Mouse (Mus musculus): ENCODE measurements around the gene Itpr3. TPM values are rescaled to one million over a fixed set of nuclear protein-coding genes. Genes with fewer than 3 reads are reported as not detected.

The Itpr3 gene
- polyA plus RNA-seq, 1 experiment from 2014 or later, result 1.5 TPM

- no peaks in the 10 kb centered on the region for H3K36me3 ChIP-seq (replicated peaks; ENCODE audit: control insufficient read depth, insufficient read depth, low read depth, low read length)
- no peak for ATAC-seq (replicated peaks; ENCODE audit: insufficient number of reproducible peaks, low FRiP score, low TSS enrichment, low read depth)
- no peaks in the 10 kb centered on the region for H3K27me3 ChIP-seq (ENCODE audit: control insufficient read depth, insufficient read depth, low read length)
- no peak overlapping the region for H3K27ac ChIP-seq (replicated peaks; ENCODE audit: low read depth, low read length)
- no peak overlapping the region for H3K4me3 ChIP-seq (ENCODE audit: low read depth, low read length)
- DNase-seq (ENCODE audit: low spot score), result no peak
- WGBS, result 92% methylated on average over 7 of the region's 7 CpGs
- no peak overlapping the region for H3K4me2 ChIP-seq (ENCODE audit: low read depth, low read length)
- no peak overlapping the region for H3K9ac ChIP-seq (replicated peaks; ENCODE audit: low read length)
- no peaks in the 10 kb centered on the region for H3K9me3 ChIP-seq (replicated peaks; ENCODE audit: control insufficient read depth, low read length)
- no peaks in the 10 kb centered on the region for H3K4me1 ChIP-seq (ENCODE audit: control insufficient read depth, insufficient read depth, low read length)
Observed at GRCm38 (mm10) chr17:27110072-27110471, 53.0 kb downstream of the Itpr3 start.

GRCm38 (mm10) chr17:27118676-27119539 is 61.8 kb downstream of the Itpr3 start:
- DNase-seq (ENCODE audit: low spot score) (no peak), ATAC-seq (replicated peaks; ENCODE audit: insufficient number of reproducible peaks, low FRiP score, low TSS enrichment, low read depth) (no peak)
- Histone ChIP-seq H3K36me3 (replicated peaks; ENCODE audit: control insufficient read depth, insufficient read depth, low read depth, low read length) (peaks cover 3% of the 10 kb centered on the region; the same call in 1 of the 2 replicates), H3K4me2 (ENCODE audit: low read depth, low read length) (no peak overlapping the region), H3K27me3 (ENCODE audit: control insufficient read depth, insufficient read depth, low read length) (no peaks in the 10 kb centered on the region), H3K4me1 (ENCODE audit: control insufficient read depth, insufficient read depth, low read length) (peaks cover 2% of the 10 kb centered on the region; the same call in 1 of the 2 replicates), H3K4me3 (ENCODE audit: low read depth, low read length) (no peak overlapping the region), H3K9ac (replicated peaks; ENCODE audit: low read length) (no peak overlapping the region), H3K27ac (replicated peaks; ENCODE audit: low read depth, low read length) (no peak overlapping the region), H3K9me3 (replicated peaks; ENCODE audit: control insufficient read depth, low read length) (no peaks in the 10 kb centered on the region)
- 87% methylated on average over 25 of the region's 25 CpGs for WGBS

GRCm38 (mm10) chr17:27119540-27119895 is 62.4 kb downstream of the Itpr3 start:
- no peak overlapping the region for H3K4me3 ChIP-seq (ENCODE audit: low read depth, low read length)
- no peak overlapping the region for H3K4me2 ChIP-seq (ENCODE audit: low read depth, low read length)
- ATAC-seq (replicated peaks; ENCODE audit: insufficient number of reproducible peaks, low FRiP score, low TSS enrichment, low read depth), result no peak
- H3K27me3 ChIP-seq (ENCODE audit: control insufficient read depth, insufficient read depth, low read length), result no peaks in the 10 kb centered on the region
- peaks cover 2% of the 10 kb centered on the region; the same call in 1 of the 2 replicates for H3K4me1 ChIP-seq (ENCODE audit: control insufficient read depth, insufficient read depth, low read length)
- H3K9me3 ChIP-seq (replicated peaks; ENCODE audit: control insufficient read depth, low read length), result no peaks in the 10 kb centered on the region
- peaks cover 3% of the 10 kb centered on the region; the same call in 1 of the 2 replicates for H3K36me3 ChIP-seq (replicated peaks; ENCODE audit: control insufficient read depth, insufficient read depth, low read depth, low read length)
- H3K9ac ChIP-seq (replicated peaks; ENCODE audit: low read length), result no peak overlapping the region
- no peak overlapping the region for H3K27ac ChIP-seq (replicated peaks; ENCODE audit: low read depth, low read length)
- no peak for DNase-seq (ENCODE audit: low spot score)
- 67% methylated on average over 4 of the region's 4 CpGs for WGBS

DNA sequence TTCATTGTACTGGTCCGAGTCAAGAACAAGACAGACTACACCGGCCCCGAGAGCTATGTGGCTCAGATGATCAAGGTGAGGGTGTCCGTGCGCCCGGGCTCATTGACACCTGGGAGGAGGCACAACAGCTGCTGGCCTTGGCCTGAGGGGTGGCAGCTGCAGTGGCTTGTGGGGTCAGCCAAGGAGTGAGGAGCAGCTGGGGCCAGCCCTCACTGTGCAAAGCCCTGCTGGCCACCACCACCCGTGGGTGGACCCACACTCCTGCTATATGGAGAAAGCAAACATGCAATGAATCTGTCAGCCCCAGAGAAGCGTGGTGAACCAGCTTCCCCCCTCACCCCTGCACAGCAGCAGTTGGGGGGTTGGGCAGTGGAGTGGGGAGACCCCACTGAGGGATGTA is 62.9 kb downstream of the Itpr3 start:
- DNase-seq (ENCODE audit: low spot score), result no peak
- no peak overlapping the region for H3K4me3 ChIP-seq (ENCODE audit: low read depth, low read length)
- H3K27me3 ChIP-seq (ENCODE audit: control insufficient read depth, insufficient read depth, low read length), result no peaks in the 10 kb centered on the region
- no peaks in the 10 kb centered on the region for H3K9me3 ChIP-seq (replicated peaks; ENCODE audit: control insufficient read depth, low read length)
- H3K9ac ChIP-seq (replicated peaks; ENCODE audit: low read length), result no peak overlapping the region
- peaks cover 3% of the 10 kb centered on the region; the same call in 1 of the 2 replicates for H3K36me3 ChIP-seq (replicated peaks; ENCODE audit: control insufficient read depth, insufficient read depth, low read depth, low read length)
- H3K27ac ChIP-seq (replicated peaks; ENCODE audit: low read depth, low read length), result no peak overlapping the region
- no peak overlapping the region for H3K4me2 ChIP-seq (ENCODE audit: low read depth, low read length)
- H3K4me1 ChIP-seq (ENCODE audit: control insufficient read depth, insufficient read depth, low read length), result peaks cover 2% of the 10 kb centered on the region; the same call in 1 of the 2 replicates
- no peak for ATAC-seq (replicated peaks; ENCODE audit: insufficient number of reproducible peaks, low FRiP score, low TSS enrichment, low read depth)
- WGBS, result 69% methylated on average over 8 of the region's 8 CpGs

DNA sequence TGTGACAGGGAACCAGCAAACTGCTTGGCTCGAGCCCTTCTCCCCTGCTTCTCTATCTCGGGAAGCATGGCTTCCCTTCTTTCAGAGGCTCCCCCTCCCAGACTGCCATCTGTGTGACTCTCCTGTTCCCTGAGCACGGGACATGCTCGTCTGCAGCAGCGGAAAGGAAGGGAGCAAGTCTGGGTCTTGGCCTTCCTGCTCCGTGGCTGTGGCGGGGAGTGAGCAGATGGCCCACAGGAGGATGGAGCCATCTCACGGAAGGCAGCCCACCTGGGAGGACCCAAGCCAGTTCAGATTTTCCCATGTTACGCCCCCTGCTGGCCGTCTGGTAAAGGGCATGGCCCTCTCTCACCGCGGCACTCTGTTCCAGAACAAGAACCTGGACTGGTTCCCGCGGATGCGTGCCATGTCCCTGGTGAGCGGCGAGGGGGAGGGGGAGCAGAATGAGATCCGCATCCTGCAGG is 63.5 kb downstream of the Itpr3 start:
- ATAC-seq (replicated peaks; ENCODE audit: insufficient number of reproducible peaks, low FRiP score, low TSS enrichment, low read depth) (0 out of 2 replicates have a peak, but pooled peaks have one; percentile 7), DNase-seq (ENCODE audit: low spot score) (peak; percentile 74)
- peaks cover 3% of the 10 kb centered on the region; the same call in 1 of the 2 replicates for H3K36me3 ChIP-seq (replicated peaks; ENCODE audit: control insufficient read depth, insufficient read depth, low read depth, low read length)
- H3K4me3 ChIP-seq (ENCODE audit: low read depth, low read length), result no peak overlapping the region
- no peaks in the 10 kb centered on the region for H3K27me3 ChIP-seq (ENCODE audit: control insufficient read depth, insufficient read depth, low read length)
- peaks cover 2% of the 10 kb centered on the region; the same call in 1 of the 2 replicates for H3K4me1 ChIP-seq (ENCODE audit: control insufficient read depth, insufficient read depth, low read length)
- H3K9me3 ChIP-seq (replicated peaks; ENCODE audit: control insufficient read depth, low read length), result no peaks in the 10 kb centered on the region
- no peak overlapping the region; the same call in 1 of the 2 replicates for H3K4me2 ChIP-seq (ENCODE audit: low read depth, low read length)
- H3K9ac ChIP-seq (replicated peaks; ENCODE audit: low read length), result no peak overlapping the region; the same call in 1 of the 2 replicates
- no peak overlapping the region for H3K27ac ChIP-seq (replicated peaks; ENCODE audit: low read depth, low read length)
- WGBS, result 8% methylated on average over 18 of the region's 18 CpGs

- Histone ChIP-seq H3K27ac (replicated peaks; ENCODE audit: low read depth, low read length) (no peak overlapping the region), H3K9ac (replicated peaks; ENCODE audit: low read length) (peak overlapping the region; percentile 18; the same call in 1 of the 2 replicates), H3K27me3 (ENCODE audit: control insufficient read depth, insufficient read depth, low read length) (no peaks in the 10 kb centered on the region), H3K36me3 (replicated peaks; ENCODE audit: control insufficient read depth, insufficient read depth, low read depth, low read length) (peaks cover 3% of the 10 kb centered on the region; the same call in 1 of the 2 replicates), H3K4me2 (ENCODE audit: low read depth, low read length) (no peak overlapping the region), H3K4me1 (ENCODE audit: control insufficient read depth, insufficient read depth, low read length) (peaks cover 2% of the 10 kb centered on the region; the same call in 1 of the 2 replicates), H3K4me3 (ENCODE audit: low read depth, low read length) (no peak overlapping the region), H3K9me3 (replicated peaks; ENCODE audit: control insufficient read depth, low read length) (no peaks in the 10 kb centered on the region)
- DNase-seq (ENCODE audit: low spot score) (no peak), ATAC-seq (replicated peaks; ENCODE audit: insufficient number of reproducible peaks, low FRiP score, low TSS enrichment, low read depth) (no peak)
- WGBS, result 45% methylated on average over 14 of the region's 14 CpGs
Observed at GRCm38 (mm10) chr17:27121266-27121665, 64.2 kb downstream of the Itpr3 start.

GRCm38 (mm10) chr17:27121781-27122180 is 64.7 kb downstream of the Itpr3 start:
- WGBS, result 74% methylated on average over 7 of the region's 7 CpGs
- H3K27me3 ChIP-seq (ENCODE audit: control insufficient read depth, insufficient read depth, low read length), result no peaks in the 10 kb centered on the region
- H3K4me2 ChIP-seq (ENCODE audit: low read depth, low read length), result no peak overlapping the region
- peaks cover 3% of the 10 kb centered on the region; the same call in 1 of the 2 replicates for H3K36me3 ChIP-seq (replicated peaks; ENCODE audit: control insufficient read depth, insufficient read depth, low read depth, low read length)
- no peak for DNase-seq (ENCODE audit: low spot score)
- no peak overlapping the region for H3K4me3 ChIP-seq (ENCODE audit: low read depth, low read length)
- no peak overlapping the region for H3K27ac ChIP-seq (replicated peaks; ENCODE audit: low read depth, low read length)
- no peak overlapping the region for H3K9ac ChIP-seq (replicated peaks; ENCODE audit: low read length)
- no peaks in the 10 kb centered on the region for H3K9me3 ChIP-seq (replicated peaks; ENCODE audit: control insufficient read depth, low read length)
- peaks cover 2% of the 10 kb centered on the region; the same call in 1 of the 2 replicates for H3K4me1 ChIP-seq (ENCODE audit: control insufficient read depth, insufficient read depth, low read length)
- no peak for ATAC-seq (replicated peaks; ENCODE audit: insufficient number of reproducible peaks, low FRiP score, low TSS enrichment, low read depth)

DNA sequence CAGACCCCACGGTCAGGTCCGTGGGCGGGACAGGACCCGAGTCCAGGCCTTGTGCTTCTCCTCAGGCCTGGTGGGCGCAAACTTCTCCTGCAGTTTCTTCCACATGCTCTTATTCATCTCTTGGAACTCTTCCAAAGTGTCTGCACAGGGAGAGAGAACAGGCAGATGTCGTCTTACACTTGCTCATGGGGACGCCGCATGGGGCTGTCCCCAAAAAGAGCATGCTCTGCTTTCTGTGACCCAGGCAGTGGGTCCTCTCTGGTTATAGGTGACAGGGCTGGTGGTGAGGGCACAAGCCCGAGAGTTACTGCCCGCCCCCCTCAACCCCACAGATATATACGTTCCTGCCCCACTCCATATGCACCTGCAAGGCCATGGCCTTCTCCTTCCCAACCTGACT is 65.6 kb downstream of the Itpr3 start:
- 93% methylated on average over 11 of the region's 11 CpGs for WGBS

More for the DNA sequence above, 65.6 kb downstream of the Itpr3 start:
- DNase-seq (ENCODE audit: low spot score), result no peak
- Histone ChIP-seq H3K27me3 (ENCODE audit: control insufficient read depth, insufficient read depth, low read length) (no peaks in the 10 kb centered on the region), H3K27ac (replicated peaks; ENCODE audit: low read depth, low read length) (no peak overlapping the region), H3K4me2 (ENCODE audit: low read depth, low read length) (no peak overlapping the region), H3K4me3 (ENCODE audit: low read depth, low read length) (no peak overlapping the region), H3K9ac (replicated peaks; ENCODE audit: low read length) (no peak overlapping the region), H3K4me1 (ENCODE audit: control insufficient read depth, insufficient read depth, low read length) (peaks cover 2% of the 10 kb centered on the region; the same call in 1 of the 2 replicates), H3K9me3 (replicated peaks; ENCODE audit: control insufficient read depth, low read length) (no peaks in the 10 kb centered on the region), H3K36me3 (replicated peaks; ENCODE audit: control insufficient read depth, insufficient read depth, low read depth, low read length) (peaks cover 3% of the 10 kb centered on the region; the same call in 1 of the 2 replicates)
- ATAC-seq (replicated peaks; ENCODE audit: insufficient number of reproducible peaks, low FRiP score, low TSS enrichment, low read depth), result no peak

Data from embryonic facial prominence, embryonic 11.5 days (tissue).